Mouse (Mus musculus) megakaryocyte, adult 5-6 weeks (primary cell): Measurements from ENCODE around the gene Psmd10. TPM values are rescaled to one million over a fixed set of nuclear protein-coding genes. Genes with fewer than 3 reads are reported as not detected.

ENCODE experiments used
- total RNA-seq, 2 experiments: library from RNA; stranded (forward) in 1 of 2; stranded (reverse) in 1 of 2; fragments of 153-499, 151-499 nt in 1 of 2; fragments of 221-1000, 200-1000 nt in 1 of 2; gene quantifications; 2 replicates each; pipeline versions ENCODE4 v1.2.3 to v1.2.4; 2015 to 2017

The Psmd10 gene
- total RNA-seq, 2 experiments from 2014 or later: 28.7 to 47.0 TPM

Other genes with a start within 250 kb of the Psmd10 start
- not detected in 2 replicates for gene Tex13b, start 143.3 kb downstream of the Psmd10 start, total RNA-seq (2015)
- gene Tex13b, start 143.3 kb downstream of the Psmd10 start, total RNA-seq (2017): not detected in 2 replicates
- gene Vsig1, start 49.1 kb downstream of the Psmd10 start, total RNA-seq (2015): not detected in 2 replicates
- gene Vsig1, start 49.1 kb downstream of the Psmd10 start, total RNA-seq (2017): not detected in 2 replicates
- 14.6 and 18.9 TPM in 2 replicates for gene Atg4a, start 179 bp upstream of the Psmd10 start, total RNA-seq (2015)
- 26.4 and 29.2 TPM in 2 replicates for gene Atg4a, start 179 bp upstream of the Psmd10 start, total RNA-seq (2017)